Mouse (Mus musculus): Measurements from ENCODE around the gene Csnk1g1. TPM values are rescaled to one million over a fixed set of nuclear protein-coding genes. Genes with fewer than 3 reads are reported as not detected.

Gene Csnk1g1
- polyA plus RNA-seq, 1 experiment from 2014 or later = 27.8 TPM

DNA sequence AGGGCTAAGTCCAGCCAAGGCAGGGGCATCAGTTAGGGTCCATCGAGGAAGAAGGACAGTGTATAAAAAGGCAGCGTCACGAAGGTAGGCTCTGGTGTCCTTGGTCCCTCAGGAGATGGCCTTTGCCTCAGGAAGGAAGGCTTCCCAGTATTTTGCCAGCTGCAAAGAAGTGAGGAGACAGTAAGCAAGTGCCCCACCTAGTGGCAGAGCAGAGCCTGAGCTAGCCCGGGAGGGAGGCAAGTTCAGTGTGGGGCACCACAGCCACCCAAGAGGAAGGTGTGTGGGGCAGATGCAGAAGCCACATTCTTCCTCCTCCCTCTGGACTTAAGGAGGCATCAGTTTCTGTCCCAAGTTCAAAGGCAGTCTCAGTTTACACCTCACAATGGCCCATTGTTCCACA, 179.7 kb downstream of the Csnk1g1 start:
- H3K4me1 ChIP-seq (replicated peaks; ENCODE audit: control insufficient read depth, insufficient read depth, low read length) = no peaks in the 10 kb centered on the region
- H3K9ac ChIP-seq (replicated peaks; ENCODE audit: low read depth, low read length) = no peak overlapping the region
- no peak overlapping the region for H3K27ac ChIP-seq (ENCODE audit: low read length)
- no peak overlapping the region for H3K4me3 ChIP-seq (replicated peaks; ENCODE audit: low read length)
- H3K27me3 ChIP-seq (replicated peaks; ENCODE audit: control insufficient read depth, insufficient read depth, low read length) = no peaks in the 10 kb centered on the region
- H3K36me3 ChIP-seq (ENCODE audit: control insufficient read depth, insufficient read depth) = peaks cover 31% of the 10 kb centered on the region
- no peak overlapping the region for H3K4me2 ChIP-seq (ENCODE audit: low read length)
- 48% methylated on average over 4 of the region's 4 CpGs for WGBS
- H3K9me3 ChIP-seq (ENCODE audit: control insufficient read depth, low read length) = no peaks in the 10 kb centered on the region
- no peak for ATAC-seq

DNA sequence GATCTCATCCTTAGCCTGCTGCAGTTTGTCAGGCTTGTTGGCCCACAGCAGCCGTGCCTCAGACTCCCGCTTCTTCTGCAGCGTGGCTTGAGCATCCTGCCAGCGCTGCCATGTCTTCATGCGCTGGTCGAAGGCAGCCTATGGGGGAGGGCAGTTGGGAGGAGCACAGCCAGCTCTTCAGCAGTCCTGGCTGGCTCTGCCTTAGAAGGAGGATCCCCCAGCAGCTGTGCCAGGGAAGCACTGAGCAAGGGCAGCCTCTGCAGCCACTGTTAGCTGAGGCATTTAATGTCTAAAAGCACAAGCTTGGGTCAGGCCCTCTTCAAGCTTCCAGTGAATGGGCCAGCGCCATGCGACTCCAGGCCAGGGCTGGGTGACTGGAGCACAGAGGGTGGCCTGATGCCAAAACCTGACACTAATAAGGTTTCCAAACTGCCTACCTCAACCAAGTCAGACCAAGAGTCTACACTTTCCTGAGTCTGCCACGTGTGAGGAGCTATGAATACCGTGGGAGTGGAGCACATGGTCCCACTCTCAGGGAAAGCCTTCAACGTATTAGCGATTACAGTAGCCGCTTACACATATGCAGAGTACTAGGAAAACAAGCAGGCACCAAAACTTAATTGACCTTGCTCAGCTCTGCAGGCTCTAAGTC, 182.0 kb downstream of the Csnk1g1 start:
- peaks cover 47% of the 10 kb centered on the region for H3K36me3 ChIP-seq (ENCODE audit: control insufficient read depth, insufficient read depth)
- 84% methylated on average over 13 of the region's 13 CpGs for WGBS

DNA sequence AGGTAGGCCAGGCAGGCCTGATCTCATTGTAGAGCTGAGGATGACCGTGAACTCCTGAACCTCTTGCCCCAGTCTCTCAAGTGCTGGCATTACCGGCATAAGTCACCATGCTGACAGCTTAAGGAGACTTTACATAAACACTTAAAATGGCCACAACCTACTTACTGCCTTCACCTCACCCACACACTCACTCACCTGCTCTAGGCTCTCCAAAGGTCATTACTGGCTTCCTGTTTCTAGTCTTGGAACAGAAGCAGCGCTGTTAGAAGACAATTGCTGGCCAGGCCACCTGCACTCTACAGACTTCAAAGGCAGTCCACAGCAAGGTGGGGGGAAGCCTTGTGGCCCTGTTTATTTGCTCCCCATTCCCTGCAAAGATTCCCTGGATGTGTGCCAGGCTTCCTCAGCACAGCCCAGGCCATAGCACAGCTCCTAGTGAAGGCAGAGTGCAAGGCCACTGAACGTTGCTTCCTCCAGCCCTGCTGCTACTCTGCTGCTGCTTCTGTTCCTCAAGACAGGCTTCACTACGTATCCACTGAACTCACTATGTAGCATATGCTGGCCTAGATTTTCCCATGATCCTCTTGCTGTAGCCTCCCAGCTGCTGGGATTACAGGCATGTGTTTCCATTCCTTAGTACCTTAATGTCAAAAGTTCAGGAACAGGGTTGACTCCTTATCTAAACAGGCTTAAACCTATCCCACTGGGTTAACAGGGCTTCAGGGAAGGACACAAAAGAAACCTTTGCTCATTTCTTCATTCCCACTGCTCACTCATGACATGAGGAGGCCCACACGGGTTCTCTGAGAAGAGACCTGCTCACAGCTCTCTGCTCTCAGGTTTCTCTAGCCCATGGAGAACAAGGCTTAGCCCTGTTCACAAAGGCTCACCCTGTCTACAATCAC, 182.9 kb downstream of the Csnk1g1 start:
- ATAC-seq = no peak
- H3K27me3 ChIP-seq (replicated peaks; ENCODE audit: control insufficient read depth, insufficient read depth, low read length) = no peaks in the 10 kb centered on the region
- H3K9ac ChIP-seq (replicated peaks; ENCODE audit: low read depth, low read length) = no peak overlapping the region
- 75% methylated on average over 6 of the region's 6 CpGs for WGBS
- H3K9me3 ChIP-seq (ENCODE audit: control insufficient read depth, low read length) = no peaks in the 10 kb centered on the region
- H3K4me2 ChIP-seq (ENCODE audit: low read length) = no peak overlapping the region
- H3K4me3 ChIP-seq (replicated peaks; ENCODE audit: low read length) = no peak overlapping the region
- H3K27ac ChIP-seq (ENCODE audit: low read length) = no peak overlapping the region
- no peaks in the 10 kb centered on the region for H3K4me1 ChIP-seq (replicated peaks; ENCODE audit: control insufficient read depth, insufficient read depth, low read length)
- H3K36me3 ChIP-seq (ENCODE audit: control insufficient read depth, insufficient read depth) = peaks cover 51% of the 10 kb centered on the region

More for the DNA sequence above, 182.0 kb downstream of the Csnk1g1 start:
- H3K9me3 ChIP-seq (ENCODE audit: control insufficient read depth, low read length) = no peaks in the 10 kb centered on the region
- no peak overlapping the region for H3K27ac ChIP-seq (ENCODE audit: low read length)
- H3K27me3 ChIP-seq (replicated peaks; ENCODE audit: control insufficient read depth, insufficient read depth, low read length) = no peaks in the 10 kb centered on the region
- H3K4me2 ChIP-seq (ENCODE audit: low read length) = no peak overlapping the region
- H3K9ac ChIP-seq (replicated peaks; ENCODE audit: low read depth, low read length) = no peak overlapping the region
- no peak for ATAC-seq
- no peak overlapping the region for H3K4me3 ChIP-seq (replicated peaks; ENCODE audit: low read length)
- no peaks in the 10 kb centered on the region for H3K4me1 ChIP-seq (replicated peaks; ENCODE audit: control insufficient read depth, insufficient read depth, low read length)

DNA sequence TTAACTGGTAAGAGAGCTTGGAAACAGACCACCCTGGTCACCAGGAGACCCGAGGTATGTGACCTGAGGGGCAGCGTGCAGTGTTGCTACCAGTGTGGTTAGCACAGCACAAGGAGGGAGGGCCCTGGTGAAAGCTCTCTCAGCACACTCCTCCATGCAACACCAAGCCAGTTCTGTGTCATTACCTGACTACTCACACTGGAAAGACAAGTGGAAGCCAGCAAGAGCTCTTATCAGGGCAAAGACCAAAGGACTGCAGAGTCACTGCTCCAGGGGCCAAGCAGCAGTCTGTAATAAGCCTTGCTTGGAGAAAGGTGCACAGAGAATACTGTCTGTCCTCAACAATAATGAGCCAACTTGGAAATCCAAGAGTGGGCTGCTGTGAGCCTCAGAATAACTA, 183.9 kb downstream of the Csnk1g1 start:
- Histone ChIP-seq H3K4me3 (replicated peaks; ENCODE audit: low read length) (no peak overlapping the region), H3K36me3 (ENCODE audit: control insufficient read depth, insufficient read depth) (peaks cover 57% of the 10 kb centered on the region), H3K27ac (ENCODE audit: low read length) (no peak overlapping the region), H3K27me3 (replicated peaks; ENCODE audit: control insufficient read depth, insufficient read depth, low read length) (no peaks in the 10 kb centered on the region), H3K9ac (replicated peaks; ENCODE audit: low read depth, low read length) (no peak overlapping the region), H3K9me3 (ENCODE audit: control insufficient read depth, low read length) (no peaks in the 10 kb centered on the region), H3K4me1 (replicated peaks; ENCODE audit: control insufficient read depth, insufficient read depth, low read length) (no peaks in the 10 kb centered on the region), H3K4me2 (ENCODE audit: low read length) (no peak overlapping the region)
- WGBS = 88% methylated on average over 2 of the region's 2 CpGs
- ATAC-seq = no peak

Other genes starting within 250 kb of the Csnk1g1 start
- 345 and 364 TPM in 2 replicates for gene Oaz2, start 240.9 kb upstream of the Csnk1g1 start, polyA plus RNA-seq (2015; fragmentation: Nextera tagmentation; extraction: Ambion mirVana)
- gene Zfp609, start 81.4 kb upstream of the Csnk1g1 start, polyA plus RNA-seq (2015; fragmentation: Nextera tagmentation; extraction: Ambion mirVana) = 7.7 and 8.0 TPM in 2 replicates
- 57.7 and 59.9 TPM in 2 replicates for gene Pclaf, start 18.7 kb upstream of the Csnk1g1 start, polyA plus RNA-seq (2015; fragmentation: Nextera tagmentation; extraction: Ambion mirVana)
- gene Trip4, start 130 bp upstream of the Csnk1g1 start, polyA plus RNA-seq (2015; fragmentation: Nextera tagmentation; extraction: Ambion mirVana) = 27.0 and 27.5 TPM in 2 replicates
- 325 and 326 TPM in 2 replicates for gene Ppib, start 151.3 kb downstream of the Csnk1g1 start, polyA plus RNA-seq (2015; fragmentation: Nextera tagmentation; extraction: Ambion mirVana)
- 4.5 and 8.1 TPM in 2 replicates for gene Snx22, start 160.8 kb downstream of the Csnk1g1 start, polyA plus RNA-seq (2015; fragmentation: Nextera tagmentation; extraction: Ambion mirVana)
- gene Snx1, start 217.7 kb downstream of the Csnk1g1 start, polyA plus RNA-seq (2015; fragmentation: Nextera tagmentation; extraction: Ambion mirVana) = 101 and 109 TPM in 2 replicates
- 81.1 and 84.3 TPM in 2 replicates for gene Ciao2a, start 217.7 kb downstream of the Csnk1g1 start, polyA plus RNA-seq (2015; fragmentation: Nextera tagmentation; extraction: Ambion mirVana)
- 1.0 and 1.8 TPM in 2 replicates for gene Dapk2, start 249.3 kb downstream of the Csnk1g1 start, polyA plus RNA-seq (2015; fragmentation: Nextera tagmentation; extraction: Ambion mirVana)

All from forebrain, embryonic 16.5 days (tissue).